Mouse (Mus musculus) heart, adult 18-20 months (tissue): ENCODE measurements around the gene Ccdc194. TPM values are rescaled to one million over a fixed set of nuclear protein-coding genes. Genes with fewer than 3 reads are reported as not detected.

Experiments
- DNase-seq, 2 experiments: peaks; one replicate each; pipeline ENCODE4 v3.0.0; 2021 to 2022; ENCODE audit warnings: mixed read lengths in 1 of 2
- total RNA-seq, 2 experiments: library from RNA; stranded (reverse); gene quantifications; 2 replicates each; pipeline ENCODE4 v1.2.3; 2021

Ccdc194 gene
- total RNA-seq, 2 experiments from 2014 or later, result not detected

GRCm38 (mm10) chr8:71511644-71512043 is 13.9 kb downstream of the Ccdc194 start, which contains the start of gene Plvap:
Plvap (minus strand) TSS chr8:71511752.
- DNase-seq, result peak in 1 of 2 experiments; percentile 48

- DNase-seq, result peak; percentile 39 to 61
Measured at GRCm38 (mm10) chr8:71509316-71509715, 16.2 kb downstream of the Ccdc194 start.

- DNase-seq, result peak; percentile 81 to 86
Measured at GRCm38 (mm10) chr8:71507589-71508104, 17.9 kb downstream of the Ccdc194 start.

- peak; percentile 60 to 72 for DNase-seq
Measured at GRCm38 (mm10) chr8:71505979-71506378, 19.5 kb downstream of the Ccdc194 start.

GRCm38 (mm10) chr8:71505326-71505725 is 20.2 kb downstream of the Ccdc194 start:
- no peak for DNase-seq

GRCm38 (mm10) chr8:71504349-71504748 is 21.2 kb downstream of the Ccdc194 start:
- DNase-seq, result no peak

GRCm38 (mm10) chr8:71498816-71499690 is 26.5 kb downstream of the Ccdc194 start:
- DNase-seq, result peak; percentile 27 to 48

- DNase-seq, result peak; percentile 58 to 82
Measured at GRCm38 (mm10) chr8:71497881-71498501, 27.5 kb downstream of the Ccdc194 start.

- no peak for DNase-seq
Measured at GRCm38 (mm10) chr8:71497077-71497645, 28.4 kb downstream of the Ccdc194 start.

- DNase-seq, result peak; percentile 94 to 96
Measured at GRCm38 (mm10) chr8:71496481-71496880, 29.0 kb downstream of the Ccdc194 start.

GRCm38 (mm10) chr8:71495811-71496210 is 29.7 kb downstream of the Ccdc194 start:
- peak; percentile 22 to 49 for DNase-seq

- peak; percentile 91 to 92 for DNase-seq
Measured at GRCm38 (mm10) chr8:71495039-71495438, 30.5 kb downstream of the Ccdc194 start.

GRCm38 (mm10) chr8:71488454-71488853 is 37.1 kb downstream of the Ccdc194 start:
- DNase-seq, result peak; percentile 95 to 96

- DNase-seq, result peak; percentile 89 to 91
Measured at GRCm38 (mm10) chr8:71487691-71488445, 37.6 kb downstream of the Ccdc194 start, which contains the start of gene Gtpbp3. Gtpbp3 (plus strand) TSS chr8:71488103.

- peak in 1 of 2 experiments; percentile 56 for DNase-seq
Measured at GRCm38 (mm10) chr8:71486136-71486529, 39.4 kb downstream of the Ccdc194 start.

- peak; percentile 89 to 91 for DNase-seq
Measured at GRCm38 (mm10) chr8:71485142-71486135, 40.1 kb downstream of the Ccdc194 start, which contains the start of gene Ano8. Ano8 (minus strand) TSS chr8:71485963.

- no peak for DNase-seq
Measured at GRCm38 (mm10) chr8:71484736-71485135, 40.8 kb downstream of the Ccdc194 start.

- DNase-seq, result peak in 1 of 2 experiments; percentile 48
Measured at GRCm38 (mm10) chr8:71483932-71484331, 41.6 kb downstream of the Ccdc194 start.

GRCm38 (mm10) chr8:71478943-71479342 is 46.6 kb downstream of the Ccdc194 start:
- DNase-seq, result no peak

- DNase-seq, result no peak
Measured at GRCm38 (mm10) chr8:71477196-71477845, 48.2 kb downstream of the Ccdc194 start.
